Mouse (Mus musculus): ENCODE measurements around the gene Gfer. TPM values are rescaled to one million over a fixed set of nuclear protein-coding genes. Genes with fewer than 3 reads are reported as not detected.
A peak's percentile ranks its signal among the peaks of the same experiment; 100 is the strongest.

Gfer gene
- polyA plus RNA-seq, 1 experiment = 62.8 TPM

DNA sequence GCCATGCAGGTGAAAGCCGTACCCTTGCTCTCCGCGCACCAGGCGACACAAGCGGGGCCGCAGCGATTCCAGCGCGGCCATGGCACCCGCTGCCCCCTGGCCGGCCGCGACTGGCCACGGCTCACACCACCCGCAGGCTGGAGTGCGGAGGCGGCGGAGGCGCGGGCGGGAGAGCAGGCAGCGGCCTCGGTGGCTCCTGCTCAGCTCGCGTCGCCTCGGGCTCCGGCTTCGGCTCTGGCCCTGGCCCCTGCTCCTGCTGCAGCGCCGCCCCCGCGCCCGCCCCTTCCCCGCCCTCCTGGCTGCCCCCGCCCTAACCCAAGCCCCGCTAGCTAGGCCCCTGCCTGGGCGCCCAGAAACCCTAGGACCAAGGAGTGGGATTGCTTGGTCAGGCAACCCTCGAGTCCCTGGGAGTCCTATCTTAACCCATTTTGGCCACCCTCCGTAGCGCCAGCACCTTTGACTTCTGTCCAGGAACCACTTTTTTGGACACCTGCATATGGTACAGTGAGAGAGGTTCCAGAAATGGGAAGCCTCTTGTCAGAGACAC is 45.8 kb downstream of the Gfer start, which contains the start of gene Slc9a3r2:
TSS of gene Slc9a3r2 (minus strand) at position 258 of the 547 bp plus-strand sequence.
- peak within 1 kb of the TSS; percentile 23 for H3K4me3 ChIP-seq (ENCODE audit: insufficient read depth, poor library complexity, severe bottlenecking)
- H3K27me3 ChIP-seq (ENCODE audit: control insufficient read depth, insufficient read depth, insufficient read length) = peaks cover 4% of the 10 kb centered on the region
- TF ChIP-seq CTCF (IDR thresholded peaks at IDR 0.05; ENCODE audit: control insufficient read depth, insufficient read depth, insufficient read length) = no peak
- no peaks in the 10 kb centered on the region for H3K79me2 ChIP-seq (ENCODE audit: control insufficient read depth, insufficient read depth)
- no peaks in the 10 kb centered on the region for H3K79me3 ChIP-seq (ENCODE audit: low read depth)
- peak within 1 kb of the TSS; percentile 73 for H3ac ChIP-seq (ENCODE audit: control insufficient read depth, insufficient read length, low read depth)
- no peaks in the 10 kb centered on the region for H3K36me3 ChIP-seq (ENCODE audit: control insufficient read depth, insufficient read depth)

DNA sequence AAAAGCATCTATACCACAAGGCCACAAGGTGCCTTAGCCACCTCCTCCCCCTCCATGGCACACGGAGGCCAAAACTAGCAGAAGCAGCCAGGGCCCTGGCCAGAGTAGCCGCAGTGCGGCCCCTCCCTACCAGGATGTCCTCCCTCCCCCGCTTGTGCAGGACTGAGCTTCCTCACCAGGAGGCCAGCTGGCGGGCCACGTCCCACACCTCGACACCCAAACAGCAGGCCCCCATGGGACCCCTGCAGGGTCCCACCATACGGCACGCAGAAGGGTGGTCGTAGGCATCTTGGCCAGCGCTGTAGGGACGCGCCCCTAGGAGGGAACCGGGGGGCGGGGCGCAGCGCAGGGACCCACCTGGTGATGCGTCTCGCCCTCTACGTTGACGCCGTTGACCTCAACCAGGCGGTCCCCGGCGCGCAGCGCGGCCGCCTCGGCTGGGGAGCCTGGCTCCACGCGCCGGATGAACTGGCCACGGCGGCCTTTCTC is 46.3 kb downstream of the Gfer start:
- no peaks in the 10 kb centered on the region for H3K79me3 ChIP-seq (ENCODE audit: low read depth)
- TF ChIP-seq MYOD1 (IDR thresholded peaks at IDR 0.05; ENCODE audit: control insufficient read depth, insufficient read length, low read depth) (no peak), CTCF (IDR thresholded peaks at IDR 0.05; ENCODE audit: control insufficient read depth, insufficient read depth, insufficient read length) (no peak), CEBPB (IDR thresholded peaks at IDR 0.05; ENCODE audit: low read depth) (no peak), USF1 (IDR thresholded peaks at IDR 0.05; ENCODE audit: low read depth) (no peak), MYOG (IDR thresholded peaks at IDR 0.05; ENCODE audit: control insufficient read depth, extremely low read depth, insufficient read length) (no peak), MAX (IDR thresholded peaks at IDR 0.05) (no peak), FOSL1 (IDR thresholded peaks at IDR 0.05; ENCODE audit: insufficient read depth, low read length, poor library complexity, severe bottlenecking) (no peak)
- peak overlapping the region; percentile 73 for H3ac ChIP-seq (ENCODE audit: control insufficient read depth, insufficient read length, low read depth)
- peak overlapping the region; percentile 23 for H3K4me3 ChIP-seq (ENCODE audit: insufficient read depth, poor library complexity, severe bottlenecking)
- no peaks in the 10 kb centered on the region for H3K79me2 ChIP-seq (ENCODE audit: control insufficient read depth, insufficient read depth)
- no peaks in the 10 kb centered on the region for H3K36me3 ChIP-seq (ENCODE audit: control insufficient read depth, insufficient read depth)
- peaks cover 4% of the 10 kb centered on the region for H3K27me3 ChIP-seq (ENCODE audit: control insufficient read depth, insufficient read depth, insufficient read length)

- no peaks in the 10 kb centered on the region for H3K79me2 ChIP-seq (ENCODE audit: control insufficient read depth, insufficient read depth)
These were observed 47.1 kb downstream of the Gfer start for GRCm38 (mm10) chr17:24648731-24649377.

DNA sequence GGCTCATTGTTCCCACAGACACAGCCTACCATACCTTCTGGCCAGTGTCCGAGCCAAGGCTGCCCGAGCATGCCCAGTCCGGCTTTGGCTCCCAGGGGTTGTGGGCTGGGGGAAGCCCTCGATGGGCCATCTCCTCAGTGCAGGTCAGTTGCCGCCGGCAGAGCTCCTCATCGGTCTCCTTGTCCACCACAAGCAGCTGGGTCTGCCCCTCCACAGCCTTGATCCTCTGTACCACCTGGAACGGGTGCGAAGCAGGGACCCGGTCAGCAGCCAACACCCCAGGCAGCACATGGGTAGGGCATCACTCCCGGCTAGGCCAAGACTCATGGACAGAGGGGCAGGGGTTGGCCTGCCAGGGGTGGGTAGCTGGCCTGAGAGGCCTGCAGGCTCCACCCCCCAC is 48.5 kb downstream of the Gfer start:
- H3K36me3 ChIP-seq (ENCODE audit: control insufficient read depth, insufficient read depth) = no peaks in the 10 kb centered on the region
- H3ac ChIP-seq (ENCODE audit: control insufficient read depth, insufficient read length, low read depth) = no peak overlapping the region
- no peak for TF ChIP-seq CEBPB (IDR thresholded peaks at IDR 0.05; ENCODE audit: low read depth)
- TF ChIP-seq FOSL1 (IDR thresholded peaks at IDR 0.05; ENCODE audit: insufficient read depth, low read length, poor library complexity, severe bottlenecking) = no peak
- no peak for TF ChIP-seq MYOD1 (IDR thresholded peaks at IDR 0.05; ENCODE audit: control insufficient read depth, insufficient read length, low read depth)
- TF ChIP-seq MYOG (IDR thresholded peaks at IDR 0.05; ENCODE audit: control insufficient read depth, extremely low read depth, insufficient read length) = no peak
- no peak for TF ChIP-seq CTCF (IDR thresholded peaks at IDR 0.05; ENCODE audit: control insufficient read depth, insufficient read depth, insufficient read length)
- no peaks in the 10 kb centered on the region for H3K79me3 ChIP-seq (ENCODE audit: low read depth)
- H3K79me2 ChIP-seq (ENCODE audit: control insufficient read depth, insufficient read depth) = no peaks in the 10 kb centered on the region
- no peak overlapping the region for H3K4me3 ChIP-seq (ENCODE audit: insufficient read depth, poor library complexity, severe bottlenecking)
- peaks cover 4% of the 10 kb centered on the region for H3K27me3 ChIP-seq (ENCODE audit: control insufficient read depth, insufficient read depth, insufficient read length)

More at GRCm38 (mm10) chr17:24648731-24649377, 47.1 kb downstream of the Gfer start:
- Histone ChIP-seq H3K36me3 (ENCODE audit: control insufficient read depth, insufficient read depth) (no peaks in the 10 kb centered on the region), H3ac (ENCODE audit: control insufficient read depth, insufficient read length, low read depth) (no peak overlapping the region), H3K79me3 (ENCODE audit: low read depth) (no peaks in the 10 kb centered on the region), H3K27me3 (ENCODE audit: control insufficient read depth, insufficient read depth, insufficient read length) (peaks cover 4% of the 10 kb centered on the region), H3K4me3 (ENCODE audit: insufficient read depth, poor library complexity, severe bottlenecking) (no peak overlapping the region)
- no peak for TF ChIP-seq FOSL1 (IDR thresholded peaks at IDR 0.05; ENCODE audit: insufficient read depth, low read length, poor library complexity, severe bottlenecking)
- TF ChIP-seq MAX (IDR thresholded peaks at IDR 0.05) = no peak
- TF ChIP-seq CTCF (IDR thresholded peaks at IDR 0.05; ENCODE audit: control insufficient read depth, insufficient read depth, insufficient read length) = no peak
- TF ChIP-seq CEBPB (IDR thresholded peaks at IDR 0.05; ENCODE audit: low read depth) = no peak
- TF ChIP-seq MYOG (IDR thresholded peaks at IDR 0.05; ENCODE audit: control insufficient read depth, extremely low read depth, insufficient read length) = no peak
- TF ChIP-seq USF1 (IDR thresholded peaks at IDR 0.05; ENCODE audit: low read depth) = no peak
- no peak for TF ChIP-seq MYOD1 (IDR thresholded peaks at IDR 0.05; ENCODE audit: control insufficient read depth, insufficient read length, low read depth)

GRCm38 (mm10) chr17:24646381-24646780 is 49.6 kb downstream of the Gfer start:
- Histone ChIP-seq H3K27me3 (ENCODE audit: control insufficient read depth, insufficient read depth, insufficient read length) (peaks cover 4% of the 10 kb centered on the region), H3ac (ENCODE audit: control insufficient read depth, insufficient read length, low read depth) (no peak overlapping the region), H3K36me3 (ENCODE audit: control insufficient read depth, insufficient read depth) (no peaks in the 10 kb centered on the region), H3K79me2 (ENCODE audit: control insufficient read depth, insufficient read depth) (no peaks in the 10 kb centered on the region), H3K79me3 (ENCODE audit: low read depth) (no peaks in the 10 kb centered on the region), H3K4me3 (ENCODE audit: insufficient read depth, poor library complexity, severe bottlenecking) (no peak overlapping the region)
- no peak for TF ChIP-seq CEBPB (IDR thresholded peaks at IDR 0.05; ENCODE audit: low read depth)
- no peak for TF ChIP-seq MYOD1 (IDR thresholded peaks at IDR 0.05; ENCODE audit: control insufficient read depth, insufficient read length, low read depth)
- no peak for TF ChIP-seq MAX (IDR thresholded peaks at IDR 0.05)
- TF ChIP-seq CTCF (IDR thresholded peaks at IDR 0.05; ENCODE audit: control insufficient read depth, insufficient read depth, insufficient read length) = no peak
- TF ChIP-seq USF1 (IDR thresholded peaks at IDR 0.05; ENCODE audit: low read depth) = no peak
- TF ChIP-seq MYOG (IDR thresholded peaks at IDR 0.05; ENCODE audit: control insufficient read depth, extremely low read depth, insufficient read length) = no peak
- TF ChIP-seq FOSL1 (IDR thresholded peaks at IDR 0.05; ENCODE audit: insufficient read depth, low read length, poor library complexity, severe bottlenecking) = no peak

Data from C2C12 (cell line).